Mouse (Mus musculus) limb, embryonic 14.5 days (tissue): ENCODE data around the gene Ppfia4. TPM values are rescaled to one million over a fixed set of nuclear protein-coding genes. Genes with fewer than 3 reads are reported as not detected.

Experiments
- ATAC-seq: fragments of 200-750 bp; cut with Nextera tagmentation; 2 replicates; pipeline ENCODE4 v1.8.0; 2017; ENCODE audit warnings: low read depth, moderate number of reproducible peaks, moderate TSS enrichment; ENCODE audit not compliant: low FRiP score
- DNase-seq: peaks from one replicate; pipeline ENCODE4 v3.0.0-alpha.2; 2015; ENCODE audit warnings: low spot score
- H3K27ac ChIP-seq: fragments of 300-500 bp; sonication (generic); replicated peaks from 2 replicates; pipeline ENCODE4 v1.5.1; 2014; ENCODE audit warnings: low read depth, mild to moderate bottlenecking, low read length, moderate library complexity, mixed read lengths
- H3K27me3 ChIP-seq: fragments of 300-500 bp; sonication (generic); 2 replicates; pipeline ENCODE4 v1.6.1; 2014; ENCODE audit warnings: low read length, mixed read lengths; ENCODE audit not compliant: control insufficient read depth, insufficient read depth
- H3K36me3 ChIP-seq: fragments of 300-500 bp; sonication (generic); 2 replicates; pipeline ENCODE4 v1.6.1; 2014; ENCODE audit warnings: mild to moderate bottlenecking, low read length, moderate library complexity, mixed read lengths; ENCODE audit not compliant: control insufficient read depth, insufficient read depth
- H3K4me1 ChIP-seq: fragments of 300-500 bp; sonication (generic); 2 replicates; pipeline ENCODE4 v1.6.1; 2014; ENCODE audit warnings: antibody characterized with exemption, low read length, mixed read lengths; ENCODE audit not compliant: control insufficient read depth, insufficient read depth
- H3K4me2 ChIP-seq: fragments of 300-500 bp; sonication (generic); replicated peaks from 2 replicates; pipeline ENCODE4 v1.6.1; 2014; ENCODE audit warnings: low read depth, mild to moderate bottlenecking, low read length, moderate library complexity; ENCODE audit not compliant: severe bottlenecking
- H3K4me3 ChIP-seq: fragments of 300-500 bp; sonication (generic); replicated peaks from 2 replicates; pipeline ENCODE4 v1.5.1; 2014; ENCODE audit warnings: low read length
- H3K9ac ChIP-seq: fragments of 300-500 bp; sonication (generic); 2 replicates; pipeline ENCODE4 v1.6.1; 2014; ENCODE audit warnings: mild to moderate bottlenecking, low read depth, low read length, moderate library complexity; ENCODE audit not compliant: severe bottlenecking
- H3K9me3 ChIP-seq: fragments of 300-500 bp; sonication (generic); 2 replicates; pipeline ENCODE4 v1.6.1; 2016; ENCODE audit warnings: low read length; ENCODE audit not compliant: control insufficient read depth
- POLR2A ChIP-seq: fragments of 200-500 bp; IDR thresholded peaks from 2 replicates; pipeline ENCODE4 v1.8.0; 2012; ENCODE audit warnings: inconsistent platforms, mild to moderate bottlenecking, moderate library complexity, borderline replicate concordance; ENCODE audit not compliant: insufficient read depth, insufficient read length; ENCODE audit errors: extremely low read depth
- WGBS: fragments of 180-500 bp; shearing (Covaris S2); extraction: QIAGEN DNeasy Blood & Tissue Kit; methylation state at CpG from one replicate; pipeline ENCODE4 v1.1.7; 2014; 5-methylcytosine and 5-hydroxymethylcytosine counted together
- polyA plus RNA-seq, 2 experiments: library from polyadenylated mRNA; depleted of rRNA in 1 of 2; stranded (reverse) in 1 of 2; unstranded in 1 of 2; fragments of >200 nt; fragmentation: Nextera tagmentation in 1 of 2; extraction: Ambion mirVana in 1 of 2; gene quantifications; 2 replicates each; pipeline versions ENCODE4 v1.2.1 to v1.2.3; 2012 to 2014

Gene Ppfia4
- polyA plus RNA-seq, 2 experiments, result 10.9 to 32.3 TPM

GRCm38 (mm10) chr1:134339162-134339561, 6.4 kb upstream of the Ppfia4 start:
- H3K9me3 ChIP-seq, result no peaks in the 10 kb centered on the region
- H3K4me3 ChIP-seq, result no peak overlapping the region
- H3K27ac ChIP-seq, result no peak overlapping the region
- H3K9ac ChIP-seq, result no peak overlapping the region
- no peaks in the 10 kb centered on the region for H3K27me3 ChIP-seq
- WGBS, result 88% methylated on average over 7 of the region's 7 CpGs
- DNase-seq, result peak; percentile 14
- no peak for TF ChIP-seq POLR2A
- peaks cover 10% of the 10 kb centered on the region for H3K4me1 ChIP-seq
- no peak overlapping the region for H3K4me2 ChIP-seq
- peak; percentile 61 for ATAC-seq
- no peaks in the 10 kb centered on the region for H3K36me3 ChIP-seq

- H3K9ac ChIP-seq, result no peak overlapping the region
- no peak overlapping the region for H3K4me2 ChIP-seq
- no peaks in the 10 kb centered on the region for H3K9me3 ChIP-seq
- no peaks in the 10 kb centered on the region for H3K27me3 ChIP-seq
- H3K4me3 ChIP-seq, result no peak overlapping the region
- no peak for DNase-seq
- no peak overlapping the region for H3K27ac ChIP-seq
- H3K36me3 ChIP-seq, result no peaks in the 10 kb centered on the region
- no peak for TF ChIP-seq POLR2A
- 67% methylated on average over 11 of the region's 11 CpGs for WGBS
- ATAC-seq, result no peak
- H3K4me1 ChIP-seq, result peaks cover 16% of the 10 kb centered on the region
These were observed 4.4 kb upstream of the Ppfia4 start for GRCm38 (mm10) chr1:134336958-134337710.

GRCm38 (mm10) chr1:134335924-134336810, 3.4 kb upstream of the Ppfia4 start:
- no peak for ATAC-seq

GRCm38 (mm10) chr1:134335211-134335923, 2.6 kb upstream of the Ppfia4 start:
- no peak overlapping the region for H3K4me3 ChIP-seq
- no peaks in the 10 kb centered on the region for H3K9me3 ChIP-seq
- ATAC-seq (no peak), DNase-seq (no peak)
- H3K4me2 ChIP-seq, result no peak overlapping the region
- no peaks in the 10 kb centered on the region for H3K36me3 ChIP-seq
- no peak for TF ChIP-seq POLR2A
- 0 out of 2 replicates have a peak overlapping the region, but pooled peaks have one; percentile 5 for H3K27ac ChIP-seq
- no peaks in the 10 kb centered on the region for H3K27me3 ChIP-seq
- peaks cover 16% of the 10 kb centered on the region for H3K4me1 ChIP-seq
- no peak overlapping the region for H3K9ac ChIP-seq
- WGBS, result 65% methylated on average over 13 of the region's 13 CpGs

More at GRCm38 (mm10) chr1:134335924-134336810, 3.4 kb upstream of the Ppfia4 start:
- TF ChIP-seq POLR2A, result no peak
- peaks cover 16% of the 10 kb centered on the region for H3K4me1 ChIP-seq
- no peaks in the 10 kb centered on the region for H3K36me3 ChIP-seq
- H3K9ac ChIP-seq, result no peak overlapping the region
- no peak for DNase-seq
- 79% methylated on average over 12 of the region's 12 CpGs for WGBS
- no peak overlapping the region for H3K4me3 ChIP-seq
- no peaks in the 10 kb centered on the region for H3K27me3 ChIP-seq
- H3K27ac ChIP-seq, result no peak overlapping the region
- H3K4me2 ChIP-seq, result no peak overlapping the region
- H3K9me3 ChIP-seq, result no peaks in the 10 kb centered on the region
